Mouse (Mus musculus): Measurements from ENCODE around the gene Cldn2. TPM values are rescaled to one million over a fixed set of nuclear protein-coding genes. Genes with fewer than 3 reads are reported as not detected.

The Cldn2 gene
- polyA plus RNA-seq, 1 experiment = not detected

DNA sequence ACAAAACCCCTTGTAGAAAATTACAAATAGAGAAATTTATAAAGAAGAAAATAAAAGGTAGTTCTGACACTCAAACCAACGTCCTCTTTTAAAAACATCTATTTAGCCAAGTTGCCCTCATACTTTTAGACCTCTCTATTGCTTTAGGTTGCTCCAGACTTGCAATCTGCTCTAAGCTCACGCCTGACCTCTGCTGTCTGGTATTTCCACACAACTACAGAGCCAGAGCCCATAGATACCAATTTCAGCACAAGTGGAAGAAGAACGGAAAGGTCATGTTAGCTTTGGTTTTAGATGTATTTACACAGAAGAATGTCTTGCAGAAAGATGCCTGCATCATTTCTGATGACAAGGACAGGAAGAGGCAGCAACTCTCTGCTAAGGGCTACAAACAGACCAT lies 38.4 kb downstream of the Cldn2 start:
- TF ChIP-seq GATA1 (IDR thresholded peaks at IDR 0.05; ENCODE audit: low read length) = no peak

DNA sequence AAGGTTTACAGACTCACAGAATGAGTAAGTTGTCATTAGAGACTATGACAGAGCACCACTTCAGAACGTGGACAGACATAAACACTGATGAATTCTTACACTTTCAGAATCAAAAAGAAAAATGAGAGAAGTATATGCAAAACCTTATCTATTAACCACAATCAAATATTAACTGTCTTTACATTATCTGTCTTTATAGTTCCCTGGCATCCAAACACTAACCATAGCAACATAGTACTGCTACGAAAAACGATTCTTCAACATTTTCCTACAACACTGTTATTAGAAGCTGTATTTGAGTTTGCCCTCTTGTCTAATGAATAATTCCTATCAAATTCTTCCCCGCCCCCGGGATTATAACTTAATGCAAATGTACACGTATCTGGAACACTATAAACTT lies 40.5 kb downstream of the Cldn2 start:
- TF ChIP-seq GATA1 (IDR thresholded peaks at IDR 0.05; ENCODE audit: low read length) = no peak

DNA sequence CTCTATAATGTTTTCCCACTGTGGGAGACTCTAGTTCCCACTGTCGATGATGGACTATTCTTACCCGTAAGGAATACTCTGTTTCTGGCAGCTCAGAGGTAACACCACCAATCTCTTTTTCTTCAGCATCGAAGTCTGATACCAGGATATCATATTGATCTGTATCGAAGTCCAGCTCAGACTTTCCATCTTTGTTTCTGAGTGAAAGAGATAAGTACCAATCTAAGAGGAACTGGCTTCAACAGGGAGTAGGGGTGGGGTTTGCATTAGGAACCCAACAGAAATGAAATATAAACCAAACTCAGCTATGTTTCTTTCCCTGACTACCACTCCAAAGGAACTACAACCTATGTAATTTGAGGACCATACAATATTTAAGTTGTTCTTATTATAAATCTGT lies 54.2 kb downstream of the Cldn2 start:
- TF ChIP-seq GATA1 (IDR thresholded peaks at IDR 0.05; ENCODE audit: low read length) = no peak

DNA sequence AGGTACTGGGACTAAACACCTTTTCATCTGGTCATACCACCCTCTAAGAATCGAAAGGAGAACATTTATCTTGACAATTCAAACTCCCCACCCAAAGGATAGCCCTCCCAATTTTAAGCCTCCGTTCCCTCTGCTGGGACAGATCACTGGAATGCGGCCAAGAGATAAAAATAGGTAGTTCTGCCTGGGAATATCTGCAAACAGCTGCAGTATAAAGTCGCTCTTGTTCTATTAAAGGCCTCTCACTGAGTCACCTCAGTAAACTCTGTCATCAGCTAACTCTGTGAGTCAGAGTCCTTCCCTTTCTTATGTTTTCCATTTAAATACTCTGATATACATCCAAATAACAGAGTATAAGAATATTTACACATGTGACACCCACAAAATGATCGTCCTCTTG lies 58.8 kb downstream of the Cldn2 start:
- no peak for TF ChIP-seq GATA1 (IDR thresholded peaks at IDR 0.05; ENCODE audit: low read length)

Other genes with a start within 250 kb of the Cldn2 start
- gene Rnf128, start 237.5 kb upstream of the Cldn2 start, polyA plus RNA-seq (2012) = 13.8 and 17.6 TPM in 2 replicates
- gene Tbc1d8b, start 115.8 kb upstream of the Cldn2 start, polyA plus RNA-seq (2012) = 0.15 and 0.27 TPM in 2 replicates
- gene Gm15013, start 86.3 kb upstream of the Cldn2 start, polyA plus RNA-seq (2012) = not detected in 2 replicates
- 0.21 TPM in 1 of 2 replicates, not detected in the other for gene Ripply1, start 18.5 kb upstream of the Cldn2 start, polyA plus RNA-seq (2012)
- 6.5 and 6.7 TPM in 2 replicates for gene Morc4, start 70.8 kb downstream of the Cldn2 start, polyA plus RNA-seq (2012)
- not detected in 2 replicates for gene Rbm41, start 197.8 kb downstream of the Cldn2 start, polyA plus RNA-seq (2012)